Mouse (Mus musculus) kidney, adult 2 months (tissue): ENCODE measurements around the gene Mkln1.

Source experiments
- CTCF ChIP-seq: fragments of 200-500 bp; conservative IDR thresholded peaks from 2 replicates; pipeline ENCODE4 v1.5.1; 2011; ENCODE audit warnings: low read depth, mild to moderate bottlenecking, control low read depth, low read length, moderate library complexity, mixed read lengths; ENCODE audit not compliant: insufficient read depth, insufficient read length
- POLR2A ChIP-seq: fragments of 200-500 bp; IDR thresholded peaks from one replicate; pipeline ENCODE4 v1.6.1; 2011; ENCODE audit warnings: low read depth, low read length, control low read depth

GRCm38 (mm10) chr6:31382989-31383388 is 15.5 kb upstream of the Mkln1 start:
- TF ChIP-seq CTCF (no peak), POLR2A (no peak)
